Mouse (Mus musculus): Measurements from ENCODE around the gene Heatr4. TPM values are rescaled to one million over a fixed set of nuclear protein-coding genes. Genes with fewer than 3 reads are reported as not detected.

The Heatr4 gene
- polyA plus RNA-seq, 1 experiment from 2014 or later = not detected

- H3K9me3 ChIP-seq = no peaks in the 10 kb centered on the region
- no peak for ATAC-seq
- no peak overlapping the region for H3K4me2 ChIP-seq (replicated peaks)
- peaks cover 13% of the 10 kb centered on the region for H3K4me1 ChIP-seq (replicated peaks)
- peak overlapping the region; percentile 42; the same call in 1 of the 2 replicates for H3K27ac ChIP-seq
- H3K9ac ChIP-seq = no peak overlapping the region
- no peaks in the 10 kb centered on the region for H3K36me3 ChIP-seq
- no peaks in the 10 kb centered on the region for H3K27me3 ChIP-seq (replicated peaks)
- WGBS = 61% methylated on average over 3 of the region's 3 CpGs
- H3K4me3 ChIP-seq (replicated peaks) = no peak overlapping the region
Measured at GRCm38 (mm10) chr12:83924332-83924731, 60.3 kb downstream of the Heatr4 start.

- 80% methylated on average over 1 of the region's 1 CpGs for WGBS
- H3K4me2 ChIP-seq (replicated peaks) = peak overlapping the region; percentile 59
Measured at GRCm38 (mm10) chr12:83923486-83923859, 61.2 kb downstream of the Heatr4 start.

GRCm38 (mm10) chr12:83922724-83923485, 61.7 kb downstream of the Heatr4 start:
- peak overlapping the region; percentile 47 for H3K9ac ChIP-seq
- no peak for ATAC-seq
- H3K27me3 ChIP-seq (replicated peaks) = no peaks in the 10 kb centered on the region
- H3K9me3 ChIP-seq = no peaks in the 10 kb centered on the region
- peak overlapping the region; percentile 59 for H3K4me2 ChIP-seq (replicated peaks)
- peak overlapping the region; percentile 45 for H3K4me3 ChIP-seq (replicated peaks)
- WGBS = 22% methylated on average over 8 of the region's 8 CpGs
- peaks cover 11% of the 10 kb centered on the region for H3K4me1 ChIP-seq (replicated peaks)
- peak overlapping the region; percentile 75 for H3K27ac ChIP-seq
- H3K36me3 ChIP-seq = no peaks in the 10 kb centered on the region

More at GRCm38 (mm10) chr12:83923486-83923859, 61.2 kb downstream of the Heatr4 start:
- no peaks in the 10 kb centered on the region for H3K9me3 ChIP-seq
- ATAC-seq = no peak
- no peak overlapping the region for H3K9ac ChIP-seq
- no peaks in the 10 kb centered on the region for H3K36me3 ChIP-seq
- 0 out of 2 replicates have a peak overlapping the region, but pooled peaks have one; percentile 10 for H3K27ac ChIP-seq
- no peaks in the 10 kb centered on the region for H3K27me3 ChIP-seq (replicated peaks)
- peaks cover 11% of the 10 kb centered on the region for H3K4me1 ChIP-seq (replicated peaks)
- no peak overlapping the region for H3K4me3 ChIP-seq (replicated peaks)

GRCm38 (mm10) chr12:83921535-83922381, 62.9 kb downstream of the Heatr4 start, which contains the start of gene Numb:
TSS of gene Numb (minus strand) at chr12:83921934.
- Histone ChIP-seq H3K4me1 (replicated peaks) (peaks cover 9% of the 10 kb centered on the region), H3K4me2 (replicated peaks) (peak within 1 kb of the TSS; percentile 84), H3K9ac (peak within 1 kb of the TSS; percentile 93), H3K9me3 (no peaks in the 10 kb centered on the region), H3K27ac (peak within 1 kb of the TSS; percentile 92), H3K36me3 (no peaks in the 10 kb centered on the region), H3K4me3 (replicated peaks) (peak within 1 kb of the TSS; percentile 94), H3K27me3 (replicated peaks) (no peaks in the 10 kb centered on the region)
- peak; percentile 99 for ATAC-seq
- under 1% methylated on average over 62 of the region's 63 CpGs for WGBS

GRCm38 (mm10) chr12:83920721-83921441, 63.8 kb downstream of the Heatr4 start:
- ATAC-seq = no peak
- no peaks in the 10 kb centered on the region for H3K9me3 ChIP-seq
- H3K4me2 ChIP-seq (replicated peaks) = peak overlapping the region; percentile 84
- H3K27ac ChIP-seq = peak overlapping the region; percentile 92
- H3K4me3 ChIP-seq (replicated peaks) = peak overlapping the region; percentile 94
- H3K9ac ChIP-seq = peak overlapping the region; percentile 93
- H3K27me3 ChIP-seq (replicated peaks) = no peaks in the 10 kb centered on the region
- H3K4me1 ChIP-seq (replicated peaks) = peaks cover 9% of the 10 kb centered on the region
- WGBS = 1% methylated on average over 31 of the region's 31 CpGs
- no peaks in the 10 kb centered on the region for H3K36me3 ChIP-seq

- Histone ChIP-seq H3K4me2 (replicated peaks) (no peak overlapping the region), H3K9me3 (no peaks in the 10 kb centered on the region), H3K27ac (no peak overlapping the region), H3K36me3 (no peaks in the 10 kb centered on the region), H3K9ac (no peak overlapping the region), H3K4me3 (replicated peaks) (no peak overlapping the region), H3K4me1 (replicated peaks) (no peaks in the 10 kb centered on the region), H3K27me3 (replicated peaks) (no peaks in the 10 kb centered on the region)
- 55% methylated on average over 9 of the region's 9 CpGs for WGBS
- no peak for ATAC-seq
Measured at GRCm38 (mm10) chr12:83916884-83917283, 67.8 kb downstream of the Heatr4 start.

GRCm38 (mm10) chr12:83914797-83915196, 69.9 kb downstream of the Heatr4 start:
- WGBS = 86% methylated on average over 1 of the region's 1 CpGs
- no peaks in the 10 kb centered on the region for H3K36me3 ChIP-seq
- no peaks in the 10 kb centered on the region for H3K9me3 ChIP-seq
- no peak overlapping the region for H3K4me3 ChIP-seq (replicated peaks)
- H3K4me2 ChIP-seq (replicated peaks) = no peak overlapping the region
- H3K27ac ChIP-seq = no peak overlapping the region
- ATAC-seq = no peak
- H3K9ac ChIP-seq = no peak overlapping the region
- no peaks in the 10 kb centered on the region for H3K27me3 ChIP-seq (replicated peaks)
- H3K4me1 ChIP-seq (replicated peaks) = no peaks in the 10 kb centered on the region

GRCm38 (mm10) chr12:83914202-83914740, 70.4 kb downstream of the Heatr4 start:
- Histone ChIP-seq H3K9ac (no peak overlapping the region), H3K27ac (no peak overlapping the region), H3K36me3 (no peaks in the 10 kb centered on the region), H3K27me3 (replicated peaks) (no peaks in the 10 kb centered on the region), H3K4me2 (replicated peaks) (no peak overlapping the region), H3K4me3 (replicated peaks) (no peak overlapping the region), H3K9me3 (no peaks in the 10 kb centered on the region), H3K4me1 (replicated peaks) (no peaks in the 10 kb centered on the region)
- no peak for ATAC-seq
- 86% methylated on average over 4 of the region's 4 CpGs for WGBS

GRCm38 (mm10) chr12:83910451-83910850, 74.2 kb downstream of the Heatr4 start:
- no peak overlapping the region for H3K9ac ChIP-seq
- WGBS = 57% methylated on average over 2 of the region's 2 CpGs
- peak; percentile 92 for ATAC-seq

More at GRCm38 (mm10) chr12:83910451-83910850, 74.2 kb downstream of the Heatr4 start:
- Histone ChIP-seq H3K27me3 (replicated peaks) (no peaks in the 10 kb centered on the region), H3K9me3 (no peaks in the 10 kb centered on the region), H3K4me2 (replicated peaks) (no peak overlapping the region), H3K4me1 (replicated peaks) (no peaks in the 10 kb centered on the region), H3K27ac (0 out of 2 replicates have a peak overlapping the region, but pooled peaks have one; percentile 32), H3K4me3 (replicated peaks) (no peak overlapping the region), H3K36me3 (no peaks in the 10 kb centered on the region)

Data from intestine, embryonic 15.5 days (tissue).